Mouse (Mus musculus) midbrain, embryonic 11.5 days (tissue): ENCODE results near the gene Myof. TPM values are rescaled to one million over a fixed set of nuclear protein-coding genes. Genes with fewer than 3 reads are reported as not detected.

Experiments used
- ATAC-seq: fragments of 200-750 bp; cut with Nextera tagmentation; 2 replicates; pipeline ENCODE4 v1.8.0; 2017; ENCODE audit warnings: moderate TSS enrichment, moderate library complexity; ENCODE audit not compliant: low FRiP score
- DNase-seq: peaks from one replicate; pipeline ENCODE4 v3.0.0; 2015; ENCODE audit warnings: low spot score; ENCODE audit errors: missing footprints
- H3K27ac ChIP-seq: fragments of 300-500 bp; sonication (generic); 2 replicates; pipeline ENCODE4 v1.5.1; 2014; ENCODE audit warnings: low read depth, low read length
- H3K27me3 ChIP-seq: fragments of 300-500 bp; sonication (generic); 2 replicates; pipeline ENCODE4 v1.6.1; 2014; ENCODE audit warnings: mild to moderate bottlenecking, low read length, moderate library complexity, mixed read lengths; ENCODE audit not compliant: control insufficient read depth, insufficient read depth
- H3K36me3 ChIP-seq: fragments of 300-500 bp; sonication (generic); 2 replicates; pipeline ENCODE4 v1.6.1; 2014; ENCODE audit warnings: mild to moderate bottlenecking, low read length, moderate library complexity, mixed read lengths; ENCODE audit not compliant: control insufficient read depth, insufficient read depth
- H3K4me1 ChIP-seq: fragments of 300-500 bp; sonication (generic); 2 replicates; pipeline ENCODE4 v1.6.1; 2014; ENCODE audit warnings: low read length; ENCODE audit not compliant: control insufficient read depth, insufficient read depth
- H3K4me2 ChIP-seq: fragments of 300-500 bp; sonication (generic); 2 replicates; pipeline ENCODE4 v1.6.1; 2014; ENCODE audit warnings: mild to moderate bottlenecking, moderate library complexity
- H3K4me3 ChIP-seq: fragments of 300-500 bp; sonication (generic); 2 replicates; pipeline ENCODE4 v1.5.1; 2014; ENCODE audit warnings: low read depth, low read length
- H3K9ac ChIP-seq: fragments of 300-500 bp; sonication (generic); 2 replicates; pipeline ENCODE4 v1.6.1; 2014; ENCODE audit warnings: low read length
- H3K9me3 ChIP-seq: fragments of 300-500 bp; sonication (generic); 2 replicates; pipeline ENCODE4 v1.6.1; 2016; ENCODE audit warnings: low read length; ENCODE audit not compliant: control insufficient read depth
- whole genome bisulfite sequencing: fragments of 180-500 bp; shearing (Covaris S2); extraction: QIAGEN DNeasy Blood & Tissue Kit; methylation state at CpG from one replicate; pipeline ENCODE4 v1.1.7; 2014; 5-methylcytosine and 5-hydroxymethylcytosine counted together
- polyA plus RNA-seq: library from polyadenylated mRNA; unstranded; fragments of >200 nt; fragmentation: Nextera tagmentation; extraction: Ambion mirVana; gene quantifications from 2 replicates; pipeline ENCODE4 v1.2.1, GENCODE M21; 2014

The Myof gene
- polyA plus RNA-seq, result 3.3 and 3.6 TPM in 2 replicates

DNA sequence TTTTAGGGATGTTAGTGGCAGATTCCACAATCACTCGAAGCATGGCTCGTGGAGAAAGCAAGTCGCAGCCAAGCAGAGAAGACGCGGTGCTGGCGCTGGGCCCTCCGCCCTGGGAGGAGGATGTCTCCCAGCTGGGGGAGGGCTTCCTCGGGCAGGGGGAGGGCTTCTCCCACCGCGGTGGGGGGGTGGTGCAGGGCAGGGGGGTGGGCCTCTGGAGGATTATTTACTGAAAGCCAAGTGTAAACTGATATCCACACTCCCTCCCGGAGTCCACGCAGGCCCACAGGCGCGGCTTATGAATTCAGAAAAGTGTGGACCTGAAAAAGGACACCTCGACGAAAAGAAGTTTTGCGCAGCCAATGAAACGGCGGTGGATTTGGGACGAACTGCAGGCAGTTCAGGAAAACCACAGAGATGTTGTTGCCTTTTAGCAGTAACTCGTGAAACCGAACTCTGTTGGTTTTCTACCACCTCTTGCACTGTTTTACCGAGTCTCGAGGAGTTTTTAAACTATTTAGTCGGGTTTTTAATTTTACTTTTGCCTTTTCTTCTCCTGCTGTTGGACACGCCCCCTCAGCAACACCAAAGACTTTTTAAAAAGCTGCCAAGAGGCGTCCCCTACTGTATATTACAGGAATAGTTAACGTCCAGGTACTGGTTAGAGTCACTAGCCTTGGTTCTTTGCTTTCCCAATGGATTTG is at the start of gene Myof:
Myof (minus strand) TSS at position 297 of the 701 bp plus-strand sequence.
- ATAC-seq, result no peak
- WGBS, result 1% methylated on average over 28 of the region's 28 CpGs
- Histone ChIP-seq H3K36me3 (no peaks in the 10 kb centered on the region), H3K4me3 (peak within 1 kb of the TSS; percentile 28), H3K27me3 (peaks cover 20% of the 10 kb centered on the region), H3K27ac (no peak within 1 kb of the TSS), H3K4me2 (peak within 1 kb of the TSS; percentile 62), H3K9me3 (no peaks in the 10 kb centered on the region), H3K4me1 (peaks cover 4% of the 10 kb centered on the region; the same call in 1 of the 2 replicates), H3K9ac (peak within 1 kb of the TSS; percentile 46; the same call in 1 of the 2 replicates)
- peak; percentile 92 for DNase-seq

DNA sequence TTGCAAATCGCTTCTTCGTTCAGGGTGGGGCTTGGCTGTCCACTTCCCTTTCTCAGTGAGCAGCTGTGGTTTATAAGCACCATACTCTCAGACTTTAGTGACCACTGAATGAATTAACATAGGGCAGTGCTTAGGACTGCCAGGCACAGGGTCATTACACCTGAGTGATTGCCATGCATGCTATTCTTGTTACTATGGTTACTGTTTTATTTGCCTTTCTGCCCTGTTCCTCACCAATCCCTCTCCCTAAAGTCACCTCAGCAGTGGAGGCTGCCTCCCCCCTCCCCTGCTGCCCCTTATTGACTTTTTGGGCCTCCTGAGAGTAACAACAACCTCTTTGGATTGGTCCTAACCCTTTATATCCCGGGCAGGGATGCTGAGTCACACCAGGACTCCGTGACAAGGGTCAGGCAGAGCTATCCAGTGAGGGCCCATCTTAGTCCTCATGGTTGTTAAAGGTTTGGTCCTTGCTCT is 48.2 kb upstream of the Myof start:
- Histone ChIP-seq H3K9me3 (no peaks in the 10 kb centered on the region), H3K36me3 (no peaks in the 10 kb centered on the region), H3K4me2 (no peak overlapping the region), H3K4me3 (no peak overlapping the region), H3K27ac (no peak overlapping the region), H3K9ac (no peak overlapping the region), H3K27me3 (peaks cover 9% of the 10 kb centered on the region), H3K4me1 (0 out of 2 replicates have a peak, but pooled peaks cover 3% of the 10 kb centered on the region)
- DNase-seq (peak; percentile 59), ATAC-seq (peak; percentile 70; the same call in 1 of the 2 replicates)
- WGBS, result 51% methylated on average over 4 of the region's 4 CpGs

DNA sequence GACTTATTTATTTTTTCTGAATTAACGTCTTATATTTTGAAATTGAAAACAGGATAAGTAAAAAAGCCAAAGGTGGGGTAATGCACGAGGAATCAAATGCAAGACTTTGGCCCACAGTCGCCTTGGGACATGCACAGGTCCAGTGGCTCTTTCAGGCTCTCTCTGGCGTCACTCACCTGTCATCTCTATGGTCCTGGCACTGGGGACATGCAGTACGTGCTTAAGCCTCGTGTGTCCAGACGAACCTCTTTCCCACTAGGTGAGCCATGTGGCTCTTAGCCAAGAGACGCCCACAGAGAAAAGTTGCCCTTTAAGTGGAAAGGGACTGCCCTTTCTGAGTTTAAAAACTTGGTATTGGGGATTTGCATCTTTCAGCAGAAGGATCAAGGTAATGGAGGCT is 46.0 kb upstream of the Myof start:
- WGBS, result 83% methylated on average over 8 of the region's 8 CpGs
- Histone ChIP-seq H3K4me3 (no peak overlapping the region), H3K9ac (no peak overlapping the region), H3K27ac (no peak overlapping the region), H3K4me1 (0 out of 2 replicates have a peak, but pooled peaks cover 3% of the 10 kb centered on the region), H3K36me3 (no peaks in the 10 kb centered on the region), H3K9me3 (no peaks in the 10 kb centered on the region), H3K27me3 (no peaks in the 10 kb centered on the region), H3K4me2 (no peak overlapping the region)
- no peak for ATAC-seq
- DNase-seq, result no peak

DNA sequence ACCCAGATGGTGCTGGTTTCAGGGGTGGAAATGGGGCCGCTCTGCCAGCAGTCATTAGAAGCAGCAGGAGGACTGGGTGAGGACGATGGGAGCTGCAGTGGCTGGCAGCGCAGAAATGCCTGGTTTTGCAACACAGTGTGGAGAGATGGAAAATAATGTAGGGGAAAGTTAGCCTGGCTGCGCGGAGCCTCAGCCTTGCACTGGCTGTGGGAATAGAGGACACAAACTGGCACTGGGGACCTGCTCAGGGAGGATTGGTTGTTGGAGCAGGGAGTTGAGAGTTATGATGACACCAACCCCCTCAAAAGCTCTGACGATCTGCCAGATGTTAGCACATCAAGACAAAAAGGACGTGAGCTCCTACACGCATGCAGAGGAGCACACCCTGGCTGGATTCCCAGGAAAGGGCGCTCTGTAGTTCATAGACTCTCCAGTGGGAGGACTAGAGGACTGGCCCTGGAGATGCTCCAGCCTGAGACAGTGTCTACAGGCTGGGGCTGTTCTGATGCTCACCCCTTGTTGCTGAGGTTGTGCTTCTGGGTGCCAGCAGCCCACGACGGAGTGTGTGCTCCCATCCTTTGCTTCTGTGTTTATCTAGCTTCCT is 43.7 kb upstream of the Myof start:
- 0 out of 2 replicates have a peak, but pooled peaks cover 3% of the 10 kb centered on the region for H3K4me1 ChIP-seq
- no peak overlapping the region for H3K4me2 ChIP-seq
- H3K36me3 ChIP-seq, result no peaks in the 10 kb centered on the region
- 0 out of 2 replicates have a peak, but pooled peaks have one; percentile 48 for ATAC-seq
- H3K4me3 ChIP-seq, result no peak overlapping the region
- WGBS, result 66% methylated on average over 11 of the region's 11 CpGs
- no peak overlapping the region for H3K9ac ChIP-seq
- no peak overlapping the region for H3K27ac ChIP-seq
- DNase-seq, result no peak
- no peaks in the 10 kb centered on the region for H3K9me3 ChIP-seq
- no peaks in the 10 kb centered on the region for H3K27me3 ChIP-seq

DNA sequence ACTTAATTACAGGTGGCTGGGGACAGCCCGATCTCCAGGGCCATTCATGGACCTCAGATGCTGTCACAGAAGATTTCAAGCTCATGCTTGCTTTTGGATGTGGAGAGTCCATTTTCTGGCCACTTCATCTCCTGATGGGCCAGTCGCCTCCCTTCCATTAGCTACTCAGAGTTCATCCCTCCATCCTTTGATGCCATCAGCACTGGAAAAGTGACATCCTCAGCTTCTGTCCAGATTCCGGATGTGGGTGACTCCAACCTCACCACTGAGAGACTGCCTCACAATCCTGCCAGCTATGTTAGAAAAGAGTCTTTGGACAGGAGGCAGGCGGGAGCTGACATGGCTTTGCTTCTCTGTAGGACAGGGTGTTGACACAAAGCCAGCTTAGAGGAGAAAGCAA is 42.5 kb upstream of the Myof start:
- Histone ChIP-seq H3K9me3 (no peaks in the 10 kb centered on the region), H3K4me1 (no peaks in the 10 kb centered on the region), H3K27ac (no peak overlapping the region), H3K36me3 (no peaks in the 10 kb centered on the region), H3K4me2 (no peak overlapping the region), H3K27me3 (no peaks in the 10 kb centered on the region), H3K4me3 (no peak overlapping the region), H3K9ac (no peak overlapping the region)
- 86% methylated on average over 4 of the region's 4 CpGs for WGBS
- no peak for ATAC-seq
- DNase-seq, result no peak

DNA sequence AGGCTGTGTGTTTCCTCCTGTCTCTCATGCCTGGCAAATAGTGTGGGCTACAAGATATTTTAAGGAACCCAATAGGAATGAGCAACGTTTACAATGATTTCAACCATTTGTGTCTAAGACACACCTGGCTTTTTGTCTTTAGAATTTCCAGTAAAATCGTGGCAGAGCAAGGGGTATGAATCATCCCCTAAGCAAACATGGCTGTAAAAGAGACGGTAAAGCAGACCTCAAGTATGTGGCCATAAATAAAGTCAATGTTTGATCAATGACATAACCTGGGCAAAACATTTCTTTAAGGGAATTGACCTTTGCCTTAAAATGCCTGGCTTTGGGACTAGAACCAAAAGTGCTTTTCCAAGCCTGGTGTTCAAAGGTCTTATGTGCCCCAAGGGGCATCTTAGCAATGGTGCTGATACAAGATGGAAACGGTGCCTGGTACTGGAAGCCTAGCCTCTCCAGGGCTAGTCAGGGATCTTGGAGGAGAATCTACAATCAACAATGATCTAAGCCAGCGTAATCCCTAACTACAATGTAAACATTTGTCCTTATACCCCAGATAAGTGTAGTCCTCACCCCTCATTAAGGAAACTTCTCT is 39.7 kb upstream of the Myof start:
- Histone ChIP-seq H3K4me2 (no peak overlapping the region), H3K9ac (no peak overlapping the region), H3K27ac (no peak overlapping the region), H3K9me3 (no peaks in the 10 kb centered on the region), H3K27me3 (no peaks in the 10 kb centered on the region), H3K4me3 (no peak overlapping the region), H3K36me3 (no peaks in the 10 kb centered on the region), H3K4me1 (no peaks in the 10 kb centered on the region)
- DNase-seq (no peak), ATAC-seq (no peak)
- 72% methylated on average over 5 of the region's 5 CpGs for WGBS

DNA sequence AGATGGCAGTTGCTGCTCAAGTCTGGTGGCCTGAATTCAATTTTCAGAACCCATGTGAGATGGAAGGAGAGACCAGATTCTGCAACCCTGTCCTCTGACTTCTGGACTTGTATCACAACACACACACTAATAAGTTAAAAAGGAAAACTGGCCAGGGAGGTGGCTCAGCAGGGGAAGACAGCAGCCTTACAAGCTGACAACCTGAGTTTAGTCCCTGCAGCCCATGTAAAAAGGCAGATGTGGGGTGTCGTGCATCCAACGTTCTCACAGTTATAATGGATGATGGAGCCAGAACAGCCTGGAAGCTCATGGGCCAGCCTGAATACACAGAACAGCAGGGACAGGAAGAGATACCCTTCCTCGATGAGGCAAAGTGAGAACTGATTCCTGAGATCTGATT is 38.0 kb upstream of the Myof start:
- Histone ChIP-seq H3K27ac (no peak overlapping the region), H3K4me1 (no peaks in the 10 kb centered on the region), H3K4me2 (no peak overlapping the region), H3K4me3 (no peak overlapping the region), H3K9me3 (no peaks in the 10 kb centered on the region), H3K9ac (no peak overlapping the region), H3K36me3 (no peaks in the 10 kb centered on the region), H3K27me3 (no peaks in the 10 kb centered on the region)
- 88% methylated on average over 3 of the region's 3 CpGs for WGBS
- DNase-seq (peak; percentile 19), ATAC-seq (no peak)

DNA sequence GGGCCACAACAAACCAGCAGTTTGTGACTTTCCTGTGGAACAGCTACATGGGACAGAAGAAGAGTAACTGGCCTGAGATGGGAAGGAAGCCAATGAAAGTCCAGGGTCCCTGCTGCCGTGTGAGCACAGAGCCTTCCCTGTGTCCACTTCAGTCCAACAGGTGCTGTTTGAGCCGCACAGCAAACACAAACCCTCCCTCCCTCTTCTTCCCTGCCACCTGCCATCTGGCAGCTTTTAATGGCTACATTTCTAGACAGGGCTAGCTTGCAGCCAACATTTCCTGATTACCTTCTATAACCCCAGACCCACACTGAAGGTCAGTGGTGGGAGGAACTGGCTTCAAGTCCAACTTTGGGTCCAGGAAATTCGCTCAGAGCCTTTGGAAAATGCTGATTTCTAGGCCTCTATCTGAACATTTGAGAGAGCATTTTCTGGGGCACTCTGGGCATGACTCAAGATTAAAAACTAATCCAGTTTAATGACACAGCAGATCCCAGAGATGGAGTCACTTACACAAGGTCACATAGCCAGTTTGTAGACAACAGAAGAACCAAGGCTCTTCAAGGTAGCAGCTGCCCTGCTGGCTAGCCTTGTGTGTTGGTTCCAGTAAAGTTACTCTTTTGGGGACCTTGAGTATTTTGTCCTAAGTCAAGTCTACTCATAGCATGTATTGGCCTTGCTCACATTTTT is 34.6 kb upstream of the Myof start:
- Histone ChIP-seq H3K9ac (no peak overlapping the region), H3K4me1 (no peaks in the 10 kb centered on the region), H3K36me3 (peaks cover 2% of the 10 kb centered on the region; the same call in 1 of the 2 replicates), H3K27me3 (no peaks in the 10 kb centered on the region), H3K9me3 (no peaks in the 10 kb centered on the region), H3K4me3 (no peak overlapping the region), H3K27ac (no peak overlapping the region), H3K4me2 (no peak overlapping the region)
- 70% methylated on average over 3 of the region's 3 CpGs for WGBS
- ATAC-seq (no peak), DNase-seq (peak; percentile 81)
